Mouse (Mus musculus) C3H10T1/2 (cell line): ENCODE measurements around the gene Kbtbd12. TPM values are rescaled to one million over a fixed set of nuclear protein-coding genes. Genes with fewer than 3 reads are reported as not detected.

Experiments used
- polyA plus RNA-seq, 2 experiments: library from polyadenylated mRNA; unstranded; fragments of >200 nt; fragmentation: generic; extraction: Trizol; gene quantifications; one replicate each; pipeline ENCODE4 v1.2.1; 2012; ENCODE audit warnings: missing spikeins in 2 of 2

The Kbtbd12 gene
- not detected for polyA plus RNA-seq

DNA sequence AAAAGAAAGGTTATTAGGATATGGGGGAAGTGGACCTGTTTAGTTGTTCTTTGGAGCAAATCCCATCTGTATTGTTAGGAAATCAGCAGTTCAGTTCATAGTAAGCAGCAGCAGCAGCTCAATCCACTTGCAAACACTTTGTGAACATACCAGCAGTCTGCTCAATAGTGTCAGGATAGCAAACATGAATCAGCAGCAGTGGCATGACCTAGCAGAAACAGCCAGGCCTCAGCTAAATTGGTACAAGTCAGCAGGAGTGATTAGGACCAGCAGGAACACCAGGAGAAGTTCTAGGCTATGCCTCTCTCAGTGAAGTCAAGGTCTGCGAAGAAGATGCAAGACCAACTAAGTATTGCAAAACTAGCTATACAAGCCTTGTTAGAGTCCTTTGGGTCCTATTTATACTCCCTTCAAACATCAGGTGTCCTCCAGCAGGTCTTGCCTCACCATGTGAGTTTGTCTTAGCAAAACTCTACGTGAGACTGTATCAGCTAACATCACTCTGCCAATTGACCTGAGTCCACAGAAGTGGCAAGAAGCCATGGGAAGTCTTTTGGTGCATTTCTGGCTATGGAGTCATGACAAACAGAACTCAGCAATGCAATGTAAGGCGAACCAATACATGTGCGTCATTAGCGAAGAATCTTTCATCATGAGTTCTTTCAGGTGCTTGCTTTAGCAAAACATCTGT, at the start of gene Kbtbd12:
TSS of gene Kbtbd12 (minus strand) at position 340 of the 691 bp plus-strand sequence.

DNA sequence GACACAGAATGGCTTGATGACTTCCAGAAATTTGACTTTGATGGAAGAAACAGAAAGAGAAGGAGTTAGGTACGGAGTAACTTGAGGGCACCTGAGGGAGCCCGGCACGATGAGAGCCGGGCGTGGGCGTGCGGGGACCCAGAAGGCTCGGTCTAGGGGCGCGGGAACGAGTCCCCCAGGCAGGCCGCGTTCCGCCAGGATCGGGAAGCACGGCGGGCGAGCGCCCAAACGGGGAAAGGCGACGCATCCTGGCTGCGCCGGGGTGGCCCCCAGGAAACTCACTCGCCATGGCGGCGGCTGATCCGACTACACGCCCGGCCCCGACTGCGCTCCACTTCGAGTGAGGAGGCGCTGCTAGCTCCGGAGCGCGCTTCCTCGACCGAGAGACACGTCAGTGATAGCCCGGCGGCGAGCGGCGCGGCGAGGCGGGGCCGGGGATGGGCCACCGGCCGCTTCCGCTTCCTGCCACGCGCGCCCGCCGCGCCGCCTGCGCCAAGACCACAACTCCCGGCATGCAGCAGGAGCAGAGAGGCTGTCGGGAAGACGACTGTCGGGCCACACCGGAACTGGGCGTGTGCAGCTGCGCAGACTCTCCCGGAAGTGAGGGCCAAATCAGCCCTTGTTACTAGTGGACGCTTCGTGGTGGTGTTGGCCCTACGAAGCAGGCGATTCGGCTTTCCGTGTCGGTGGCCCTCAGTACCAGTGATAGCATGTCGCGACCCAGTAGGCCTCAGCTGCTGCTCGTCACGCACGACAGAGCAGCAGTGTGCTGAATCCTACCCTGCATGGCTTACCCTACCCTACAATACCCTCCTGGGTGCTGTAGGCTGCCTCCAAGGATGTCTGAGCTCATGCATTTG, 119.1 kb downstream of the Kbtbd12 start, which contains the start of gene Sec61a1:
TSS of gene Sec61a1 (minus strand) at position 502 of the 860 bp plus-strand sequence.

Other genes with a start within 250 kb of the Kbtbd12 start
- gene Eefsec, start 191.4 kb downstream of the Kbtbd12 start, polyA plus RNA-seq: 10 to 100 TPM; 19.7 to 25.0 TPM
- 10 to 100 TPM; 59.9 to 76.4 TPM for gene Ruvbl1, start 172.5 kb downstream of the Kbtbd12 start, polyA plus RNA-seq
- 100 to 1,000 TPM in 1 of 2 experiments, 10 to 100 TPM in 1; 63.9 to 126 TPM for gene Sec61a1, start 119.0 kb downstream of the Kbtbd12 start, polyA plus RNA-seq
- gene Mgll, start 86.5 kb upstream of the Kbtbd12 start, polyA plus RNA-seq: under 1 TPM; 0.12 to 0.19 TPM
- gene Abtb1, start 204.0 kb upstream of the Kbtbd12 start, polyA plus RNA-seq: 10 to 100 TPM in 1 of 2 experiments, 1 to 10 TPM in 1; 4.6 to 27.1 TPM
- under 1 TPM; 0.15 to 0.97 TPM for gene Podxl2, start 237.1 kb upstream of the Kbtbd12 start, polyA plus RNA-seq